Mouse (Mus musculus) testis, adult 2 months (tissue): ENCODE data around the gene Lilr4b.

Experiments used
- CTCF ChIP-seq: fragments of 200-500 bp; IDR thresholded peaks from 2 replicates; pipeline ENCODE4 v1.5.1; 2012; ENCODE audit warnings: low read depth, mild to moderate bottlenecking, inconsistent platforms, low read length, moderate library complexity; ENCODE audit not compliant: control insufficient read depth, insufficient read depth, insufficient replicate concordance
- POLR2A ChIP-seq: fragments of 200-500 bp; IDR thresholded peaks from 2 replicates; pipeline ENCODE4 v1.6.1; 2012; ENCODE audit warnings: low read depth, mild to moderate bottlenecking, inconsistent platforms, low read length, moderate library complexity; ENCODE audit not compliant: control insufficient read depth

DNA sequence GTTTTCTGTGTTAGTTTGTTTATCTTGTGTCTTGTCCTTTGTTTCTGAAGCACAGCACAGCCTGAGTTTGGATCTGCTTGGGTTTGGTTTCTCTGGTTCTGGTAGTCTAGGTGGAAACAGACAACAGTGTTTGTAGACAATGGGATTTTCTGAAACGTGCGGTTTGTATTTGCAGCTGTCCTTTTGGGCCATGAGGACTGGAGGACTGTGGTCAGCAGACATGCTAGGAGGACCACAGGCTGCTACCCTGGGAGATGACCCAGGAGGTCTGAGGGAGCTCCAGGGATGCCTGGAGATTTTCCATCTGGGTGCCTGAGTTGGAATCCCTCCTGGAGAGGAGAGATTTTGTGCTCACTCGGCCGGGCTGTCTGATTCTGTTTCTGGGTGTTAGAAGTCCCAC lies 46.2 kb downstream of the Lilr4b start:
- TF ChIP-seq POLR2A (no peak), CTCF (no peak)
